In genomic region chrX:36328271-36329039, GRCm38 (mm10) we compare ENCODE assay signal across 8 mouse cellular contexts. TPM values are rescaled to one million over a fixed set of nuclear protein-coding genes. Genes with fewer than 3 reads are reported as not detected.
DNase-seq lines count a peak whose midpoint lies in the region; ATAC-seq and TF ChIP-seq lines count a peak whose summit lies in the region.

Gene Lonrf3 (plus strand): TSS chrX:36328353.

- H3K4me3 ChIP-seq in hindbrain, postnatal 0 days (ENCODE audit: low read length) = peak within 1 kb of the TSS; percentile 44

- H3K4me2 ChIP-seq in hindbrain, postnatal 0 days (ENCODE audit: low read depth, low read length) = peak within 1 kb of the TSS; percentile 72

- peak; percentile 75 to 82 for DNase-seq in adrenal gland, adult 18-20 months (ENCODE audit: low spot score in 2 of 2)
- peak; percentile 64 for DNase-seq in gastrocnemius, postnatal 10 days
- peak; percentile 76 for DNase-seq in hindbrain, postnatal 0 days (ENCODE audit: low spot score)
- peak; percentile 62 to 74 for DNase-seq in left cerebral cortex, adult 18-20 months (ENCODE audit: low spot score in 2 of 2)
- peak; percentile 75 for DNase-seq in lung, postnatal 25 days (ENCODE audit: low spot score)
- peak; percentile 66 for DNase-seq in ovary, postnatal 36 days (ENCODE audit: low spot score)
- DNase-seq in urinary bladder, postnatal 14 days (ENCODE audit: low spot score) = peak; percentile 70

- ATAC-seq in common myeloid progenitor, adult 5-6 weeks (replicated peaks; ENCODE audit: low read depth, poor library complexity, severe bottlenecking) = peak; percentile 70
- peak; percentile 92 for ATAC-seq in hindbrain, postnatal 0 days

- H3K36me3 ChIP-seq in hindbrain, postnatal 0 days (ENCODE audit: insufficient read depth, low read length) = no peaks in the 10 kb centered on the region

- TF ChIP-seq CTCF in hindbrain, postnatal 0 days (IDR thresholded peaks at IDR 0.05; ENCODE audit: low read depth) = no peak

- H3K9me3 ChIP-seq in hindbrain, postnatal 0 days (ENCODE audit: low read length) = no peaks in the 10 kb centered on the region

- H3K4me1 ChIP-seq in hindbrain, postnatal 0 days (ENCODE audit: insufficient read depth, low read length) = no peaks in the 10 kb centered on the region

- 32% methylated on average over 67 of the region's 68 CpGs for WGBS in hindbrain, postnatal 0 days

- no peak within 1 kb of the TSS for H3K27ac ChIP-seq in hindbrain, postnatal 0 days

- H3K27me3 ChIP-seq in hindbrain, postnatal 0 days (ENCODE audit: insufficient read depth, low read length) = no peaks in the 10 kb centered on the region; the same call in 1 of the 2 replicates

- H3K9ac ChIP-seq in hindbrain, postnatal 0 days (replicated peaks; ENCODE audit: low read length) = peak within 1 kb of the TSS; percentile 38

RNA-seq across cellular contexts. Expression of gene Lonrf3, which starts in this region (rescaled TPM):
- total RNA-seq in adrenal gland, adult 18-20 months (2021) = 1 to 10 TPM; 5.8 to 6.4 TPM
- 8.6 and 11.5 TPM in 2 replicates for total RNA-seq in common myeloid progenitor, adult 5-6 weeks (2017)
- 1 to 10 TPM; 2.5 to 3.2 TPM for total RNA-seq in gastrocnemius, postnatal 10 days (2021)
- 9.9 and 10.8 TPM in 2 replicates for total RNA-seq in hindbrain, postnatal 0 days (2014; rRNA removed)
- polyA plus RNA-seq in hindbrain, postnatal 0 days (2015; fragmentation: Nextera tagmentation; extraction: Ambion mirVana) = 0.91 and 1.1 TPM in 2 replicates
- 10 to 100 TPM; 17.5 to 24.4 TPM for total RNA-seq in left cerebral cortex, adult 18-20 months (2021)
